Mouse (Mus musculus) frontal cortex, adult 2 months (tissue): ENCODE data around the gene Grip1. TPM values are rescaled to one million over a fixed set of nuclear protein-coding genes. Genes with fewer than 3 reads are reported as not detected.

Experiments used
- DNase-seq, 2 experiments: peaks; one replicate each; pipeline ENCODE4 v3.0.0; 2022; ENCODE audit warnings: low spot score in 1 of 2; ENCODE audit errors: extremely low spot score in 1 of 2
- polyA plus RNA-seq: library from polyadenylated mRNA; depleted of rRNA; stranded (reverse); fragments of >200 nt; gene quantifications from 2 replicates; pipeline ENCODE4 v1.2.3, GENCODE M21; 2012

The Grip1 gene
- polyA plus RNA-seq, 1 experiment, result 19.6 TPM

DNA sequence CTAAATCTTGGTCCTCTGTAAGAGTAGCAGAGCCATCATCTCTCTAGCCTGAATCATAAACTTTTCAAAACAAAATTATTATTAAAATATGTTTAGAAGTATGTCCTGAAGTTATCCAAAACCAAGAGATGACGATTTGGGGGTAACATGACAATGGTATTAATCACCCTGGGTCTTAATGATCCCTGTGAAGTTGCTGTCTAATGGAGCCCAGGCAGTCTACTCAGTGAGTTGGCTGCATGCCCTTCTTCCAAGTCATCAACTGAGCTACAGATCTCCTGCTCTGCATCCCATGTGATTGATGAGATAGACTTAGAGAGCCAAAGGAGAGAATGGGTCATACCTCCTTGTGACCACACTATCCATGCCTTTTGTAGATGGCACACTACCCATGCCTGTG, 433.1 kb downstream of the Grip1 start:
- DNase-seq, result no peak

DNA sequence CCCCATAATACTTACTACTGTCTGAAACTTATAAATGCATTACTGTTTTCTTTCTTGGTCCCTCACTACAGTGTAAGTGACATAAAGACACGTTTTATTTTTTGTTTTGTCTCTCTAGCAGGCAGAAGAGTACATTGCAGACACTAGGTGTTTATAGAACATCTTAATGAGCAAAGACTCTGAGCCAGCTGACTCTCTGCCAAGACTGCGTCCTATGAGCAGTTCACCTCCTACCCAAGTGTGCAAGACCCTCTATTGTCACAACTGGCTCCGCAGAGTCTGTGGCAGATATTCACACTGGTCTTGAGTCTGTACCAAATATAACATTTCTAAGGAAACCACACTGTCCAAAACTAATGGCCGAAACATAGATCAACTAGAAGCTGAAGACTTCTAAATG, 449.1 kb downstream of the Grip1 start:
- no peak for DNase-seq

DNA sequence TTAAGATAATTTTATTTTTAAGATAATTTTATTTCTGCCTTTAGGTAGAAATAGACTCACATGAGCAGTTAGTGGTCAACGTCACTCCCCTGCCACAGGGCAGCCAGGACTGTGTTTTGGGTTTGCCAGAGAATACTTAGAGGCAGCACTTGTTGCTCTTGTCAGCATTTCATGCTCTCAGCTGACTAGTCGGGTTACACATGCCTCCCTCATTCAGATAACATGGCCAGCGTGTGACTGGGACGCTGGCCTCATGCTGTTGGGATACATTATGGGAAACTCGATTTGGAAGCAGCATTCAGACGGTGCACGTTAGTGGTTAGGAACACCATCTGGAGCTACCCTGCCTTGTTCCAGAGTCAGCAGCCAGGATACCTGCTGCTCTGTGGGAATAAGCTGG, 453.2 kb downstream of the Grip1 start:
- DNase-seq, result no peak

DNA sequence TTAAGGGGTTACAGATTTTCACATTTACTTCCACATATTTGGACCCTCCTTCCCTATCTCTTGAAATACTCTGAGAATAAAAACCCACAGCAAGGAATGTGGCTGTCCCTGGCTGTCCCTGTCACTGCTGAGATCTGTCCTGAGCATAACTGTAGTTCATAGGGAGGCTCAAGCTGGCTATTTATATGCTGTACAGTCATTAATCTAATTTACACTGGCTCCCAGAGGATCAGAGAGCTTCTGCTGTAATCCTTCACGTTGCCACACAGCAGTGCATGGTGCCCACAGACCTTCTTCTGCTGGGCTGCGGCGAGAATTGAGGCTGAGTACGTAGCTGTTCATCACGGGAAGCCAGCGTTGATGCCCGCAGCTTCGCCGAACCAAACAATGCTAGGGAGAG, 464.4 kb downstream of the Grip1 start:
- no peak for DNase-seq

DNA sequence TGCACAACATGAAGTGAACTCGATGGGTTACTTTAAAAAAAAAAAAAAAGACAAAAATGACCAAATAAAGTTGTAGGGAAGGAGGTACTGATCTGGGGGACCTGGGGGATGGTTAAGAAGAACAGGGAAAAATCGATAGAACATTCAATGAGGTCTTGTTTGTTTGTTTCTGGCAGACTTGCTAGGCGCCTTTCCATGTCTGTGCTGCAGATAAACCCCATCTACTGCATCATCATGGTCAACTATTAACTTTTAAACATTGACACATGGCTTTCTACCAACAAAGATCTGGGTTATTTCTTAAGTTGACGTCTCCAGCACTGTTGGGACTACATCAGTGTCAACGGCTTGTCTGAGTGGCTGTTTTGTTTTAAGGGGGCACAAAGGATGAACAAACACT, 474.3 kb downstream of the Grip1 start:
- DNase-seq, result no peak

DNA sequence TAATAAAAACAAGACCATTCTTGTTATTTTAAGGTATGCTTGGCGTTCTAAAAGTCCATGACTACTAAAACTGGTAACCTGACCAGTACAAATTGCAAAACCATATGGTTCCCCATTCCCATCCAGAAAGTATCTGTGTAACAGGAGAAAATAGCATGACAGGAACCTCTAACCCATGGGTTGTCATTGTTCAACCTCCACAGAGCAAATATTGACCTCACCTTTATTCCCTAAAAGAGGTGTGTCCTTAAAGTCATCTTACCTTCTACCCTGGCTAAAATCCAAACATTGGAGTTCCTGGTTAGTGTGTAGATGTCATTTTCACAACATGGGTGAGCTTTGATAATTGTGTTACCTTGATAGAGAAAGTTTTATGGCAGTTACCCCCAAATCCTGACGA, 475.3 kb downstream of the Grip1 start:
- DNase-seq, result no peak

DNA sequence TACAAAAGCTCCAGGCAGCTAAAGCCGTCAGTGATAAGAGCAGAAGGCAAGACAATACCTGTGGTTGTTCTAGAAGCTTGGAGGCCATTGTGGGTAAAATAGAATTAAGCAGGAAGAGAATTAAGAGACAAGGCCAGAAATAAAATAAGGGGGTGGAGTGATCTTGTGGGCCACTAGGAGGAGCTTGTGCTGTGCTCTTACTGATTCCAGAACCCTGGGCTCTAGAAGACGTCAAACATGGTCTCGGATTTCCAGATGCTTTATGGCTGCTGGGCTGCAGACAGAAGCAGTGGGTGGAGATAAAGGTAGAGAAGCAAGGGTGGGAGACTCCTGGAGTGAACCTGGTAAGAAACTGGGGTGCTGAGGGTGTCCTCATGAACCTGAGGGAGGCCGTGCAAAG, 479.2 kb downstream of the Grip1 start:
- DNase-seq, result no peak

DNA sequence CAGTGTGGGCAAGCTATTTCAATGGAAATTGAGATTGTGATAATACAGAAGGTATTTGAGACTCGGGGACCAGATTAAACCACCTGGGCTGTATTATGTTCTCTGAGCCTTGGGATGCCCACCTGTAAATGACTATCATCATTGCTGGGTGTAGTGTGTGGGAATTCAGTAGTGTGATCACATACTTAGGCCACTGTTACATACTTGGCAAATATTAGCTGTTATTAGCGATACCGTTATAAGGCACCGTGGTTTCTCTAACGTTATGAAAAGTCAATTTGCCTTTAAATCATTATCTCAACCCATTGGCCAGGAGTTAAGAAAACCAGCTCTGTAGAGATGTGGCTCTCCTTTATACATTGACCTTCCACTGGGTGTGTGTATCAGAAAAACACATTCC, 479.7 kb downstream of the Grip1 start:
- no peak for DNase-seq

DNA sequence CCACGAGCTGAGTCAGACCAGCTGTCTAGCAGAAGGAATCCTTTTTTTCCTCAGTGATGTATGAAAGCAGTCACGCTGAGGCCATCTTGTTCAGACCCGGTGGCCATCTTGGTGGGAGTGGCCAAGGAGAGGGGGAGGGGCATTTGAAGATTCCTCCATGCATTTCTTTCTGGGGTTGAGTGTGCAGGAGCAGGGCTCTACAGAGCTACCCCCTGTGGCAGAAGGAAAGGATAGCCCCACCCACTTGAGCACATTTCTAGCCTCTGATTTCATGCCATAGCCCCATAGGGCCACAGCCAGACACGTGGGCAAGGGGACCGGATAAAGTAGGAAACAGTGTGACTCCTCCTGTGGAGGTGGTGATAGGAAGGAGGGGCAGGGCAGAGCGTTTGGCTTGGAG, 481.6 kb downstream of the Grip1 start:
- DNase-seq, result no peak

DNA sequence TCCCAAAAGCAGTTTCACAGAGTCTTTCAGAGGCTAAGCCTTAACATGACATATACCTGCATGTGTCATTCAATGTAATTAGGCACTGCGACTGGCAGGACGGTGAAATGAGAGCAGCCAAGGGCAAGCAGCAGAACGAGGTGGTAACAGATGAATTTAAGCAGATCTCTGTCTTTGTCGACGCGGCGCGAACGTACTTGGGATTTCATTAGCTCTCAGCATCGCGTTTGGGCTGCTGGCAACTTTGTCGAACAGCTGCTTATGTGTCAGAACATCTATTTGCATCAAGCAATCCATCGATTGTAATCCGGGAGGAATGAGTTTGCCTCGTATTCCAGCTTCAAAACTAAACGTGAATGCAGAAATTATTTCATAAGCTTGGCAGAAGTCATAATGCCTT, 483.9 kb downstream of the Grip1 start:
- no peak for DNase-seq

DNA sequence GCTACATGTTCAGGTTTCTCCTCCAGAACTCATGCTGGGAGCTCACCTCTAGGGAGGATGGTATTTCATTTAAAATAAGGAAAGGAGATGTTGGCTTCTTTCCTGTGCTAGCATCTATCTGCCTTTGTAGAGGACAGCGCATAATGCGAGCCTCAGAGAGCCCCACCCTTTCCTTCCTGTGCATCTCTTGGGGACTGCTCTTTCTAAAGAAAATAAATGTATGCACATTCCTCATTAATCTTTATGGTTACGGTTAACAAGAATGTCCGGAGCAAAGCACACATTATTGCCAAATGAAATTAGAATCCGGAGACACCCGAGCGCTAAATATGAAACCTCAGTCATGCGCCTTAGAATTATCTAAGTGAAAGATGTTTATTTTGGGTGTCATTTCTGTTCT, 490.3 kb downstream of the Grip1 start:
- no peak for DNase-seq

DNA sequence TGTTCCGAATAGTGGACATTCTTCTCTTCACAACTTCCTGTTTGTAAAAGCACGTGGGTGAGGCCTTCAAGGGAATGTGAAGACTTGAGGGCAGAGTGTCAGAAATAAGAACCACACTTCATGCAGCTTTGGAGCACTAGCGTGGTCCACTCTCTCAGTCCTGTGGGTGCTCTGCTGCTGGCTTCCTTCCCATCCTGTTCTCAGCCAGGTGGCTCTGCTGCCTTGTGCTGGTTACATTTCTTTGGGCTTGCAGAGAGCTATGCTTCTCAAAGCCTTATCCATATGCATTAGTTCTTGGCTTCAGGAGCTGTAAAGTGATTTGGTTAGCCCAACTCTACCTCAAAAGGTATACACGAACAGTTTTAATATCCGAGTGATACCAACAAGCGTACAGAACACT, 497.8 kb downstream of the Grip1 start:
- DNase-seq, result peak in 1 of 2 experiments; percentile 26

DNA sequence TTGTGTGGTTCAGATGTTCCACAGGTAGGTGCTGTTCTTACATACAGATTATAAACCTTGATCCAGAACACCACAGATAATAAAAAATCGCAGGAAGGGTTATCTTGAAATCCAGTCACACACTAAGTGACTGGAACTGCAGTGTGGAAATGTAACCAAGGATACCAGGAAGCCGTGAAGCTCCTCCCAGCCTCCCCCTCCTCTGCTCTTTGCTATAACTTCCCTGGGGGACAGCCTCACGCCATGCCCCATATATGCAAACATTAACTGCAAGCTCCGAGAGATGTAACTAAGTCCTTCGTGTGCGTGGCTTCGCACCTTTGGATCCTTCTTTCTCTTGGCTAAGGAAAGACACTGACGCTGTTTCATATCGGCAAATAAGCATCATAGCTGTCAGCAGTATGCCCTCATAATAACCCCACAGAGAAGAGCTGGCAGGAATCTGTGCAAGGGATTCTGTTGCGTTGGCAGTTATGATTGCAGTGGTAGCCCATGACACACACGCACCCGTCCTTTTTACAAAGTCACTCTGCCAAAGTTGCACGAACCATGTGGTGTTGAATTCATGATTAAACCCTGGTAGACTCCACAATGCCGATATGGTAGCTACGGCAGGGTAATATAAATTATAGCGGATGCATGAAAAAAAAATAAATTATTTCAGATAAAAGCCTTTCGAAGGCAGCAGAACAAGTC, 503.8 kb downstream of the Grip1 start:
- no peak for DNase-seq

DNA sequence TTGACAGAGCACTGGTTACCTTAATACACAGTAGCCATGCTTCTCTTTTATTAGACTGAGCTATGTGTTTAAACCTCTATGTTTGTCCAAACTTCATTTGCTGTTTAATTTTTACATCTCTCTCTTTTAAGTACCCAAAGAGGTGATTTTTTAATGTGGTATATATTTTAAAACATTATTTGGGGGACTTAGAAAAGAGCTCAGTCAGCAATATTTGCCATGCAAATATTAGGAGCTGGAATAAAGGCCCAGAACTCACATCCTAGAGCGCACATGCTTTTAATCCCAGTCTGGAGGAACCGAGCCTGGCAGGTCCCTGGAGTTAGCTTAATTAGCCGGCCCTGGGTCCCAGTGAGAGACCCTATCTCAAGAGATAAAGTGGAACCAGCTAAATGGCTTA, 507.3 kb downstream of the Grip1 start:
- no peak for DNase-seq

DNA sequence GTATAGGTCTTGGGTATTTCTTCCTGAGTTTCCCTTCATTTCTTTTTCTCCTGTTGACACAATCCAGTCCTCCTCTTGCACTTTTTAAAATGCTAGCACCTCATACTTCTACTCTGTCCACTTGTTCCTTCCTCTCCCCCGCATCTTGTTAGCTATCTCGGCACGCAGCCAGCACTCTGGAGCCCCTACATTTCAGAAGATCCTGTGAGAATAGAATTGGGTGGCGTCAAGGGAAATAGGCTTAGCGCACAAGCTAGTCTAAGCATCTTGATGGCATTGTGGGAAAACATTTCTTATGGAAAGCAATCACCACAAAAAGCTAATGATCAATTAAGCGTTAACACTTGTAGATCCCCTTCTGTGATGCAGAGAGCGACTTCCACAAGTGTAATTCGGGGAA, 512.7 kb downstream of the Grip1 start:
- no peak for DNase-seq

DNA sequence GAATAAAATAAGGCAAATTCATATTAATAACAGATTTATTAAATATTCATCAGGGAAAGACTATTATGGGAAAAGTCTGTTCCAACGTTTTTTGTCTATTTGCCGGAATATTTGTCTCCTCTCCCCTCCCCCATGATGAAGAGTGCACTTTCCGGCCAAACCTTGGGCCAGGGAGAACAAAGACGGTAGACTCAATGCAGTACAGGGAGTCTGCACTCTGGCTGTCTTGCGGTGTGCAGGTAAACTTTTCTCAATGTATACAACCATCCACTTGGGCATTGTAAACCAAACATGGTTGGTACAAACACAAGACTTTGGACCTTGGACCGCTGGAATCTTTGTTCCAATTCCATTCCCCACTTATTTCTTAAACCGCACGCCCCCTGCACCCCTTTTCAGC, 525.8 kb downstream of the Grip1 start:
- no peak for DNase-seq

DNA sequence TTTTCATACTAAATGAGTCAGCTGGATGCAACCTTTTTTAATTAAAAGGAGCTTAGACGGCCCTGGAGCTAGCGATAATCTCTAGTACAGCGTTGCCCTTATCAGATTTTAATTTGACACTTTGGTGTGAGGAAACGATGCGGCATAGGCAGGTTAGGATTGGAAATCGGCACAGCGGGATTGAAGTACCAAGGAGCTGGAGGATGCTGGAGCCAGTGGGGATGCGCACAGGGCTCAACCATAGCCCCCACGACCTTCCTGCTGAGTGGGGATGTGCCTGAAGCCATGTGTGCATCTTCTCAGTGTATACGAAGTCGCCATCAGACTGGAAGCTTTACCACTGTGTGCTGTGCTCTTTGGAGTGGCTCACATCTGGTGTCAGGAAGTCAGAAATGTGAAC, 526.4 kb downstream of the Grip1 start:
- DNase-seq, result no peak

DNA sequence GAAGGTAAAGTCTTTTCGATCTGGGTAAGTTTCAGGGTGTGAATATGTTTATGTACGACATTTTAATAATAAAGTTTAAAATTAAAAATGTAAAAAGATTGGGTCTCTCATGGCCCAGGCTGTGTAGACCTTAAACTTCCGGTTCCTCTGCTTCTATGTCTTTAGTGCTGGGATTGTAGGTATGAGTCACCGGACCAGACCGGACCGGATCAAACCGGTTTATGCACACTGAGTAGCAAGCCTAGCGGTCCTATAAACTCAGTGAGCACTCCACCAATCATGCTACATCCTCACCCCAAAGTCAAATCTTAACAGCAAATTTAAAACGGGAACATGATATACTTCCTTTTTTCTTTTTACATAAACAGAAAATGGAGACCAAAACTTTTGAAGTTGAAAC, 530.7 kb downstream of the Grip1 start:
- DNase-seq, result no peak

DNA sequence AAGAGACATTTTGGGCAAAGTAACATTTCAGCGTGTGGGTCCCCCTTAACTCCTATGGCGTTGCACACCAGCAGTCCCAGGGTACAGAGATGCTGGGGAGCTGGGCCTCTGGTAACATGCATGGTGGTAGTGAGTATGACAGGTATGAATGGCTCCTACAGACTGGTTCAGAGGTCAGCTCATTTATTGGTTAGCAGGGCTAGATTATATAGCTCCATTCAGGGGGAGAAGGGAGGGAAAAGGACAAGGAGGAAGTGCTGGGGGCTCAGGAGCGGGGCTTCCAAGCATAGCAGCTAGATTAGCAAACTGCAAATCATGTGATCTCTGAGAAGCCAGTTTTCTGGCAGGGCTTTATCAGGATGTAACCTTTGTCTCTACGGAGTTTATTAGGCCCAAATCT, 544.8 kb downstream of the Grip1 start:
- no peak for DNase-seq

DNA sequence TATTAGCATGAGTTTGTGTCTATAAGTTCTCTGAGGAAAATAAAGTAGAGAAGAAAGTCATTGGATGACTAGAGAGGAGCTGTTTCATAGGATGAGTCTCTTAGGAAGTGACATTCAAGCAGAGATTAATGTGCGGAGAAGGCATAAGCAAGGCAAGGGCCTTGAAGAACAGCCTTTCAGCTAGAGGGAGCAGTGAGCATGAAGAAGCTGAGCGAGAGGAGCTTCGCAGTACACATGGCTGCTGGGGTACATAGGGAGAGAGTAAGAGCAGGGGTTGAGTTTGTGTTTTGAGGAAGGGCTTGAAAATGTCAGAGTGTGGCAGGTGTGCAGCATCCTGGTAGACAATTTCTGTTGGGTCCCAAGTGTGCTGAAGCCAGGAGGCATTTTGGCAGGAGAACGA, 548.5 kb downstream of the Grip1 start:
- peak in 1 of 2 experiments; percentile 19 for DNase-seq

DNA sequence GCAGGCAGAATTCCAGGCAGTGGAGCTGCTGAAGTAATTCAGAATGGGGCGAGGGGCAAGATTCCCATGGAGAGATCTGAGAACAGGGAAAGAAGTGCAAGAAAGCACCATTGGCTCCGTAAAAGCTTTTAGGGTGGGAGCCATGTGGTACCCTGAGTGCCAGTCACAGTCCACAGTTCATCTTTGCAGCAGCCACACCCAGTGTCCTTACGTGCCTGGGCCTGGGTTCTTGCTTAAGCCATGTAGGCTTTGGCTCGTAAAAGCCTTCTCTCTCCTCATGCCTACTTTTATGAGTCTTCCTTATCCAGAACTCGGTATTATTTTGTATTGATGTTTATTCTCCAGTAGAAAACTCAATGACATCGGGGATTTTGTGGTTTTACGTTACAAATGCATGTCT, 550.5 kb downstream of the Grip1 start:
- DNase-seq, result no peak

DNA sequence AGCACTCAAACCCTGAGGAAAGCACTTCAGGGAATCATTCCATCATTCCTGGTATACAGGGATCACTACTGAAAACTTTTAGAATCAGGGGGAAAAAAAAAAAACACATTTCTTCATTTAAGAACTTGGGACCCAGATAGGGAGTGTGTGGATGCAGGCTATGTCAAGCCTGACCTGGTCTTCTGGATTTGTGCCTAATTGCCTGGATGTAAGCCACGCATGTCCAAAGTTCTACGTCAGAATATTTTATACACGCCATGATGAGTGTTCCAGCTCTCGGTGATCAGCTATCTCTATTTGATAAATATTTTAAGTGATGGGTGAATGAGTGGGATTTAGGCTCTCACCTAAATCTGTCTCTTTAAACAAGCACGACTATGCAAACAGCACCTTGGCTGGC, 552.0 kb downstream of the Grip1 start:
- DNase-seq, result no peak

DNA sequence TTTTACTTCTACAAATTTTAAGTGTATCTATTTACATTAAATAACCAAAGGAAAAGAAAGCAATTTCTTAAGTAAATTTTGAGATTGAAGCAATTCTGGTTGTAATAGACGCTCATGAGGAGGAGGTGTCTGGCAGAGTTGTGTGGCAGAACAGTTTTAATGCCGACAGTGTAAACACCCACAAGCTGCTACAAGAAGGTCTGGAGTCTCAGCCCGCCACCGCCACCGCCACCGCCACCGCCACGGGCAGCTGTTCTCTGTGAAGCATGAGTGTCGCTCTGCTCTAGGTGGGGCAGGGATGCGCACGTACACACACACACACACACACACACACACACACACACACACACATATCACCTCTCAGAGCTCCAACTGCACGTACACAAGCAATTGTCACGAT, 558.7 kb downstream of the Grip1 start:
- DNase-seq, result peak; percentile 6 to 58
